Mouse (Mus musculus): ENCODE measurements around the gene Zswim1. TPM values are rescaled to one million over a fixed set of nuclear protein-coding genes. Genes with fewer than 3 reads are reported as not detected.
"Not testable (repeated sequence)": the region's sequence is repeated elsewhere in the genome, so short reads cannot be mapped to it uniquely, and the experiment has no call there.

Zswim1 gene
- total and polyA plus RNA-seq, 2 experiments, result 0.55 to 4.4 TPM

DNA sequence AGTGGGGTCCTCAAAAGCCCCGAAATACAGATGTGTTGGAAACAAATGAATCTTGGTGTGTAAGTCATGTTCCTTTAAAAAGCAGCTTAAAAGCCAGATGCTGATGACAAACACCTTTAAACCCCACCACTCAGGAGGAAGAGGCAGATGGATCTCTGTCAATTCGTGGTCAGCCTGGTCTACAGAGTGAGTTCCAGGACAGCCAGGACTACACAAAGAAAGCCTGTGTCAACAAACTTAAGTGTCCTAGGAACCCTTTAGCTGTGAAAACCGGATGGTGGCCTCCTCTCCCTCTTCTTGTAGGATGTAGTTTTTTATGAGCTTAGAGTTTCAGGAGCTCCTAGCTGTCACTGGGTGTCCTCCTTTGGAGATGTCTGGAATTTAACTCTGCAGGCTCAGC, 51.1 kb downstream of the Zswim1 start:
- no peaks in the 10 kb centered on the region for H3K27me3 ChIP-seq (ENCODE audit: control insufficient read depth, insufficient read depth, low read length)
- WGBS, result 57% methylated on average over 3 of the region's 3 CpGs
- H3K79me2 ChIP-seq (ENCODE audit: control insufficient read depth, insufficient read depth, low read length), result no peaks in the 10 kb centered on the region
- no peaks in the 10 kb centered on the region for H3K36me3 ChIP-seq (ENCODE audit: control insufficient read depth, insufficient read depth, low read length)
- TF ChIP-seq POLR2A (IDR thresholded peaks at IDR 0.05; ENCODE audit: extremely low read depth, insufficient read depth, low read length) (no peak), CTCF (IDR thresholded peaks at IDR 0.05; ENCODE audit: low read depth, low read length) (no peak)
- H3K4me3 ChIP-seq (ENCODE audit: insufficient read depth, low read depth, low read length), result no peak overlapping the region
- H3K27ac ChIP-seq (replicated peaks; ENCODE audit: insufficient read depth, low read depth, low read length), result no peak overlapping the region
- no peak for DNase-seq (ENCODE audit: extremely low read depth, low read depth, low spot score)
- peaks cover 3% of the 10 kb centered on the region for H3K4me1 ChIP-seq (ENCODE audit: control insufficient read depth, insufficient read depth, low read length)
- no peak overlapping the region for H3K9ac ChIP-seq (ENCODE audit: low read depth, low read length)

DNA sequence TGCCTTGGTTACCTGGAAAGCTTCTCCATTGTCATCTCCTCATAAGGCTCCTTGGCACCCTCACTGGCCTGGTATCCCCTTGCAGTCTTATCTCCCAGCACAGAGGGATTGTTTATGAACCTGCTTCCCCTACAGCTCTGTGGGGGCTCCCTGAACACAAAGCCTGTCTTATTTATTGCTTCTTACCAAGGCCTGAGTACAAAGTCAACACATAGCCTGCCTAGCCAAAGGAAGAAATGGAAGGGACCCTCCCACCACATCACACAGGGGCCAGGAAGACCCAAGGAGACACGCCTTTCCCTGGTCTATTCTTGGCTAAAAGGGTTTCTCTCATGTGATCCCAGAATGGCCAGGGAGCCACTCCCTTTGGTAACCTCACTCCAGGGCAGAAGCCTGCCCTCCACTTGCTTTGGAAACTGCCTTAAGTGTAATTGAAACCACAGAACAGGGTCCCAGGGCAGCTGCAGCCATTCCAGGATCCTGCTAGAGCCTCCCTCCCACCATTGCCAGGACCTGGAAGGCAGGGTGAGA, 51.8 kb downstream of the Zswim1 start:
- Histone ChIP-seq H3K79me2 (ENCODE audit: control insufficient read depth, insufficient read depth, low read length) (no peaks in the 10 kb centered on the region; the same call in 1 of the 2 replicates), H3K36me3 (ENCODE audit: control insufficient read depth, insufficient read depth, low read length) (no peaks in the 10 kb centered on the region), H3K4me3 (ENCODE audit: insufficient read depth, low read depth, low read length) (no peak overlapping the region), H3K4me1 (ENCODE audit: control insufficient read depth, insufficient read depth, low read length) (peaks cover 3% of the 10 kb centered on the region), H3K27ac (replicated peaks; ENCODE audit: insufficient read depth, low read depth, low read length) (peak overlapping the region; percentile 31; the same call in 1 of the 2 replicates), H3K9ac (ENCODE audit: low read depth, low read length) (no peak overlapping the region), H3K27me3 (ENCODE audit: control insufficient read depth, insufficient read depth, low read length) (no peaks in the 10 kb centered on the region)
- TF ChIP-seq POLR2A (IDR thresholded peaks at IDR 0.05; ENCODE audit: extremely low read depth, insufficient read depth, low read length), result no peak
- 67% methylated on average over 1 of the region's 1 CpGs for WGBS
- DNase-seq (ENCODE audit: extremely low read depth, low read depth, low spot score), result no peak

DNA sequence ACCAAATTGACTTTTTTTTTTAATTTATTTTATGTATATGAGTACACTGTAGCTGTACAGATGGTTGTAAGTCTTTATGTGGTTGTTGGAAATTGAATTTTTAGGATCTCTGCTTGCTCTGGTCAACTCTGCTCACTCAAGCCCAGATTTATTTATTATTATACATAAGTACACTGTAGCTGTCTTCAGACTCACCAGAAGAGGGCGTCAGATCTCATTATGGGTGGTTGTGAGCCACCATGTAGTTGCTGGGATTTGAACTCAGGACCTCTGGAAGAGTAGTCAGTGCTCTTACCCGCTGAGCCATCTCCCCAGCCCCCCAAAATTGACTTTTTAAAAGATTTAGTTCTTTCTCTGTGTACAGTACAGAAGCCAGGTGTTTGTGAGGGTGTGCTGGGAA, 53.2 kb downstream of the Zswim1 start:
- H3K27me3 ChIP-seq (ENCODE audit: control insufficient read depth, insufficient read depth, low read length); H3K9ac ChIP-seq (ENCODE audit: low read depth, low read length); H3K27ac ChIP-seq (replicated peaks; ENCODE audit: insufficient read depth, low read depth, low read length); H3K4me1 ChIP-seq (ENCODE audit: control insufficient read depth, insufficient read depth, low read length); H3K4me3 ChIP-seq (ENCODE audit: insufficient read depth, low read depth, low read length); DNase-seq (ENCODE audit: extremely low read depth, low read depth, low spot score); H3K79me2 ChIP-seq (ENCODE audit: control insufficient read depth, insufficient read depth, low read length); H3K36me3 ChIP-seq (ENCODE audit: control insufficient read depth, insufficient read depth, low read length): not testable (repeated sequence)
- 58% methylated on average over 2 of the region's 2 CpGs for WGBS

Other genes starting within 250 kb of the Zswim1 start
- gene Spint3, start 249.2 kb upstream of the Zswim1 start, total RNA-seq (2014; rRNA removed), result not detected in 2 replicates
- not detected in 2 replicates for gene Spint3, start 249.2 kb upstream of the Zswim1 start, polyA plus RNA-seq (2012; rRNA removed)
- gene Wfdc6a, start 237.2 kb upstream of the Zswim1 start, total RNA-seq (2014; rRNA removed), result not detected in 2 replicates
- gene Wfdc6a, start 237.2 kb upstream of the Zswim1 start, polyA plus RNA-seq (2012; rRNA removed), result 0.11 TPM in 1 of 2 replicates, not detected in the other
- gene Eppin, start 229.1 kb upstream of the Zswim1 start, total RNA-seq (2014; rRNA removed), result not detected in 2 replicates
- gene Eppin, start 229.1 kb upstream of the Zswim1 start, polyA plus RNA-seq (2012; rRNA removed), result not detected in 2 replicates
- gene Wfdc6b, start 209.2 kb upstream of the Zswim1 start, total RNA-seq (2014; rRNA removed), result not detected in 2 replicates
- not detected in 2 replicates for gene Wfdc6b, start 209.2 kb upstream of the Zswim1 start, polyA plus RNA-seq (2012; rRNA removed)
- not detected in 2 replicates for gene Wfdc8, start 209.1 kb upstream of the Zswim1 start, total RNA-seq (2014; rRNA removed)
- not detected in 2 replicates for gene Wfdc8, start 209.1 kb upstream of the Zswim1 start, polyA plus RNA-seq (2012; rRNA removed)
- not detected in 2 replicates for gene Wfdc16, start 183.9 kb upstream of the Zswim1 start, total RNA-seq (2014; rRNA removed)
- gene Wfdc16, start 183.9 kb upstream of the Zswim1 start, polyA plus RNA-seq (2012; rRNA removed), result 0.07 TPM in 1 of 2 replicates, not detected in the other
- gene Wfdc10, start 166.6 kb upstream of the Zswim1 start, total RNA-seq (2014; rRNA removed), result not detected in 2 replicates
- not detected in 2 replicates for gene Wfdc10, start 166.6 kb upstream of the Zswim1 start, polyA plus RNA-seq (2012; rRNA removed)
- not detected in 2 replicates for gene Wfdc9, start 166.1 kb upstream of the Zswim1 start, total RNA-seq (2014; rRNA removed)
- not detected in 2 replicates for gene Wfdc9, start 166.1 kb upstream of the Zswim1 start, polyA plus RNA-seq (2012; rRNA removed)
- not detected in 2 replicates for gene Wfdc11, start 148.6 kb upstream of the Zswim1 start, total RNA-seq (2014; rRNA removed)
- not detected in 2 replicates for gene Wfdc11, start 148.6 kb upstream of the Zswim1 start, polyA plus RNA-seq (2012; rRNA removed)
- not detected in 2 replicates for gene Wfdc13, start 137.6 kb upstream of the Zswim1 start, total RNA-seq (2014; rRNA removed)
- not detected in 2 replicates for gene Wfdc13, start 137.6 kb upstream of the Zswim1 start, polyA plus RNA-seq (2012; rRNA removed)
- gene Spint4, start 124.2 kb upstream of the Zswim1 start, total RNA-seq (2014; rRNA removed), result not detected in 2 replicates
- not detected in 2 replicates for gene Spint4, start 124.2 kb upstream of the Zswim1 start, polyA plus RNA-seq (2012; rRNA removed)
- not detected in 2 replicates for gene Spint5, start 107.4 kb upstream of the Zswim1 start, total RNA-seq (2014; rRNA removed)
- gene Spint5, start 107.4 kb upstream of the Zswim1 start, polyA plus RNA-seq (2012; rRNA removed), result not detected in 2 replicates
- gene Wfdc3, start 76.8 kb upstream of the Zswim1 start, total RNA-seq (2014; rRNA removed), result 0.09 and 0.81 TPM in 2 replicates
- 0.07 and 0.21 TPM in 2 replicates for gene Wfdc3, start 76.8 kb upstream of the Zswim1 start, polyA plus RNA-seq (2012; rRNA removed)
- gene Dnttip1, start 76.7 kb upstream of the Zswim1 start, total RNA-seq (2014; rRNA removed), result 11.8 and 12.9 TPM in 2 replicates
- 11.9 and 17.6 TPM in 2 replicates for gene Dnttip1, start 76.7 kb upstream of the Zswim1 start, polyA plus RNA-seq (2012; rRNA removed)
- gene Ube2c, start 52.8 kb upstream of the Zswim1 start, total RNA-seq (2014; rRNA removed), result 0.18 and 1.9 TPM in 2 replicates
- gene Ube2c, start 52.8 kb upstream of the Zswim1 start, polyA plus RNA-seq (2012; rRNA removed), result 1.2 and 1.5 TPM in 2 replicates
- gene Tnnc2, start 42.7 kb upstream of the Zswim1 start, total RNA-seq (2014; rRNA removed), result 6.1 TPM in 1 of 2 replicates, not detected in the other
- not detected in 2 replicates for gene Tnnc2, start 42.7 kb upstream of the Zswim1 start, polyA plus RNA-seq (2012; rRNA removed)
- 10.8 and 12.6 TPM in 2 replicates for gene Snx21, start 36.9 kb upstream of the Zswim1 start, total RNA-seq (2014; rRNA removed)
- gene Snx21, start 36.9 kb upstream of the Zswim1 start, polyA plus RNA-seq (2012; rRNA removed), result 14.4 and 14.6 TPM in 2 replicates
- gene Acot8, start 17.8 kb upstream of the Zswim1 start, total RNA-seq (2014; rRNA removed), result 19.4 and 25.8 TPM in 2 replicates
- 46.1 and 53.2 TPM in 2 replicates for gene Acot8, start 17.8 kb upstream of the Zswim1 start, polyA plus RNA-seq (2012; rRNA removed)
- 0.83 and 1.1 TPM in 2 replicates for gene Zswim3, start 17.6 kb upstream of the Zswim1 start, total RNA-seq (2014; rRNA removed)
- gene Zswim3, start 17.6 kb upstream of the Zswim1 start, polyA plus RNA-seq (2012; rRNA removed), result 0.73 and 0.82 TPM in 2 replicates
- gene Spata25, start 5.9 kb downstream of the Zswim1 start, total RNA-seq (2014; rRNA removed), result 0.18 TPM in 1 of 2 replicates, not detected in the other
- gene Spata25, start 5.9 kb downstream of the Zswim1 start, polyA plus RNA-seq (2012; rRNA removed), result not detected in 2 replicates
- 112 and 135 TPM in 2 replicates for gene Ctsa, start 10.2 kb downstream of the Zswim1 start, total RNA-seq (2014; rRNA removed)
- gene Ctsa, start 10.2 kb downstream of the Zswim1 start, polyA plus RNA-seq (2012; rRNA removed), result 164 and 279 TPM in 2 replicates
- gene Neurl2, start 10.8 kb downstream of the Zswim1 start, total RNA-seq (2014; rRNA removed), result 1.6 and 2.3 TPM in 2 replicates
- gene Neurl2, start 10.8 kb downstream of the Zswim1 start, polyA plus RNA-seq (2012; rRNA removed), result 4.5 and 5.6 TPM in 2 replicates
- 21.7 and 22.1 TPM in 2 replicates for gene Pltp, start 35.0 kb downstream of the Zswim1 start, total RNA-seq (2014; rRNA removed)
- 49.7 and 92.8 TPM in 2 replicates for gene Pltp, start 35.0 kb downstream of the Zswim1 start, polyA plus RNA-seq (2012; rRNA removed)
- gene Pcif1, start 56.6 kb downstream of the Zswim1 start, total RNA-seq (2014; rRNA removed), result 9.1 and 12.9 TPM in 2 replicates
- gene Pcif1, start 56.6 kb downstream of the Zswim1 start, polyA plus RNA-seq (2012; rRNA removed), result 20.2 and 21.3 TPM in 2 replicates
- 2.4 and 4.0 TPM in 2 replicates for gene Zfp335, start 89.1 kb downstream of the Zswim1 start, total RNA-seq (2014; rRNA removed)
- 13.5 and 18.9 TPM in 2 replicates for gene Zfp335, start 89.1 kb downstream of the Zswim1 start, polyA plus RNA-seq (2012; rRNA removed)
- gene Mmp9, start 118.1 kb downstream of the Zswim1 start, total RNA-seq (2014; rRNA removed), result 0.20 and 0.65 TPM in 2 replicates
- gene Mmp9, start 118.1 kb downstream of the Zswim1 start, polyA plus RNA-seq (2012; rRNA removed), result 0.55 and 0.70 TPM in 2 replicates
- 0.46 and 0.54 TPM in 2 replicates for gene Slc12a5, start 138.1 kb downstream of the Zswim1 start, total RNA-seq (2014; rRNA removed)
- gene Slc12a5, start 138.1 kb downstream of the Zswim1 start, polyA plus RNA-seq (2012; rRNA removed), result 0.85 and 1.1 TPM in 2 replicates
- 4.3 and 6.8 TPM in 2 replicates for gene Ncoa5, start 212.2 kb downstream of the Zswim1 start, total RNA-seq (2014; rRNA removed)
- gene Ncoa5, start 212.2 kb downstream of the Zswim1 start, polyA plus RNA-seq (2012; rRNA removed), result 9.2 and 11.5 TPM in 2 replicates
- gene Cd40, start 232.9 kb downstream of the Zswim1 start, total RNA-seq (2014; rRNA removed), result 0.74 and 1.7 TPM in 2 replicates
- 0.37 and 1.0 TPM in 2 replicates for gene Cd40, start 232.9 kb downstream of the Zswim1 start, polyA plus RNA-seq (2012; rRNA removed)

Measured in liver, adult 2 months (tissue).